Mouse (Mus musculus) bone marrow, adult 2 months (tissue): ENCODE measurements at regions not wholly inside any gene's neighbourhood (a gene's known extent, or its start where the extent isn't known, plus 50 kb on each side); places are given as distances from the start of the nearest gene placed in this dataset.

Experiments
- CTCF ChIP-seq: fragments of 200-500 bp; IDR thresholded peaks from 2 replicates; pipeline ENCODE4 v1.5.1; 2011; ENCODE audit warnings: low read length, control low read depth; ENCODE audit not compliant: control insufficient read depth, insufficient read depth
- POLR2A ChIP-seq: fragments of 200-500 bp; IDR thresholded peaks from 2 replicates; pipeline ENCODE4 v1.6.1; 2011; ENCODE audit warnings: low read depth, mild to moderate bottlenecking, control low read depth, low read length, borderline replicate concordance; ENCODE audit not compliant: control insufficient read depth

- TF ChIP-seq CTCF (no peak), POLR2A (no peak)
These were observed 1214.9 kb upstream of the Tacstd2 start for GRCm38 (mm10) chr6:68750451-68750850.
